In the genomic region with DNA sequence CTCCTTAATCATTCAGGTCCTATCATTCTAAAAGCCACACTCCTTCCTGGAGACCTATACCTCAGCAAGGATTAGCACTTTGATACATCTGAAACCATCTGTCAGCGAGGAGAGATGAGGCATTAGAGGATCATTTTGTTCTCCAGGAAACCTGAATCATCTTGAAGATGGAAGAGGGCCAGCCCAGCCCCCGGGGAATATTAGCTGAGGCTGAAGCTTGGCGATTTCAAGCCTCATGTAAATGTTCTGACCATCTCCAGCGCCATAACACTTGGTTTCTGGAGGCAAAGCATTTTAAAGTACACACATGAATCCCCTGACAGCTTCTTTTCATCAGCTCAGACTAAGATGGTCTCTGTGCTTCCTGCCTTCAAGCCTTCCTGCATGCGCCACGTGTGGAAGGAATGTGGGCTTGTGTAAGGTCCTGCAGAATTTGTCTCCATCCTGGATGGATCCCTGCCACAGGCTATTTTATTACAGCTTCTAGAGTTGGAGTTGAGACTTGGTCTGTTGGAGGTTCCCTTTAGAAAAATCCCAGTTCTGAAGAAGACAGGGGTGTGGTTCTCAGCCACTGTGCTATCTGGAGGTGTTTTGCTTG, we compare ENCODE assay signal across 8 mouse cellular contexts. TPM values are rescaled to one million over a fixed set of nuclear protein-coding genes. Genes with fewer than 3 reads are reported as not detected.
DNase-seq lines count a peak whose midpoint lies in the region; ATAC-seq and TF ChIP-seq lines count a peak whose summit lies in the region.

No protein-coding gene starts in this region.

- H3K27me3 ChIP-seq in neural tube, embryonic 13.5 days, result no peaks in the 10 kb centered on the region
- H3K27me3 ChIP-seq in heart, postnatal 0 days (ENCODE audit: control insufficient read depth, insufficient read depth, low read length), result no peaks in the 10 kb centered on the region
- H3K27me3 ChIP-seq in forebrain, embryonic 12.5 days, result no peaks in the 10 kb centered on the region; the same call in 1 of the 2 replicates

- no peaks in the 10 kb centered on the region for H3K9me3 ChIP-seq in neural tube, embryonic 13.5 days
- no peaks in the 10 kb centered on the region for H3K9me3 ChIP-seq in heart, postnatal 0 days (replicated peaks; ENCODE audit: control insufficient read depth, low read length)
- H3K9me3 ChIP-seq in forebrain, embryonic 12.5 days, result no peaks in the 10 kb centered on the region

- TF ChIP-seq EP300 in heart, postnatal 0 days (IDR thresholded peaks at IDR 0.05; ENCODE audit: low read depth), result no peak

- no peak overlapping the region for H3K9ac ChIP-seq in neural tube, embryonic 13.5 days
- H3K9ac ChIP-seq in heart, postnatal 0 days (replicated peaks; ENCODE audit: low read depth, low read length), result no peak overlapping the region
- H3K9ac ChIP-seq in forebrain, embryonic 12.5 days, result no peak overlapping the region

- TF ChIP-seq CTCF in heart, postnatal 0 days (IDR thresholded peaks at IDR 0.05; ENCODE audit: low read depth), result peak; percentile 64

- no peak for ATAC-seq in neural tube, embryonic 13.5 days (ENCODE audit: low read depth)
- no peak for ATAC-seq in heart, postnatal 0 days (ENCODE audit: insufficient read depth, low read depth)
- no peak for ATAC-seq in forebrain, embryonic 12.5 days (ENCODE audit: low FRiP score)

- H3K4me1 ChIP-seq in neural tube, embryonic 13.5 days (replicated peaks), result peaks cover 20% of the 10 kb centered on the region
- peaks cover 44% of the 10 kb centered on the region for H3K4me1 ChIP-seq in heart, postnatal 0 days (ENCODE audit: control insufficient read depth, insufficient read depth)
- peaks cover 16% of the 10 kb centered on the region for H3K4me1 ChIP-seq in forebrain, embryonic 12.5 days

- 64% methylated on average over 6 of the region's 6 CpGs for WGBS in neural tube, embryonic 13.5 days
- 47% methylated on average over 6 of the region's 6 CpGs for WGBS in heart, postnatal 0 days
- WGBS in forebrain, embryonic 12.5 days, result 82% methylated on average over 6 of the region's 6 CpGs

- peak overlapping the region; percentile 70; the same call in 1 of the 2 replicates for H3K27ac ChIP-seq in neural tube, embryonic 13.5 days (replicated peaks)
- peak overlapping the region; percentile 55 for H3K27ac ChIP-seq in heart, postnatal 0 days (ENCODE audit: low read depth)
- H3K27ac ChIP-seq in forebrain, embryonic 12.5 days, result no peak overlapping the region

- H3K4me3 ChIP-seq in neural tube, embryonic 13.5 days, result peak overlapping the region; percentile 55; the same call in 1 of the 2 replicates
- H3K4me3 ChIP-seq in heart, postnatal 0 days (ENCODE audit: low read depth, low read length), result no peak overlapping the region
- no peak overlapping the region for H3K4me3 ChIP-seq in forebrain, embryonic 12.5 days (replicated peaks)

- peak overlapping the region; percentile 67 for H3K4me2 ChIP-seq in neural tube, embryonic 13.5 days
- peak overlapping the region; percentile 72 for H3K4me2 ChIP-seq in heart, postnatal 0 days (ENCODE audit: low read depth, low read length)
- H3K4me2 ChIP-seq in forebrain, embryonic 12.5 days, result no peak overlapping the region; the same call in 1 of the 2 replicates

- H3K36me3 ChIP-seq in neural tube, embryonic 13.5 days, result no peaks in the 10 kb centered on the region
- H3K36me3 ChIP-seq in heart, postnatal 0 days (replicated peaks; ENCODE audit: control insufficient read depth, insufficient read depth, low read length), result no peaks in the 10 kb centered on the region
- no peaks in the 10 kb centered on the region; the same call in 1 of the 2 replicates for H3K36me3 ChIP-seq in forebrain, embryonic 12.5 days (replicated peaks)

- DNase-seq in adrenal gland, adult 2 months, result peak; percentile 28
- no peak for DNase-seq in adrenal gland, adult (ENCODE audit: inconsistent age in 2 of 2, low spot score in 1 of 2)
- DNase-seq in neural tube, embryonic 10.5 days (ENCODE audit: extremely low spot score, low spot score), result no peak
- peak; percentile 63 for DNase-seq in heart, postnatal 0 days (ENCODE audit: low spot score)
- peak; percentile 80 for DNase-seq in skeletal muscle tissue, adult 2 months (ENCODE audit: low read depth, low spot score)
- no peak for DNase-seq in thymus, postnatal 36 days

RNA-seq across cellular contexts. Expression of gene Smim20, which starts 1.3 kb away (rescaled TPM):
- 10 to 100 TPM; 50.0 to 68.7 TPM for total RNA-seq in adrenal gland, adult 2 months (2021)
- 53.3 and 66.0 TPM in 2 replicates for polyA plus RNA-seq in adrenal gland, adult 2 months (2012; rRNA removed)
- polyA plus RNA-seq in neural tube, embryonic 13.5 days (2015; fragmentation: Nextera tagmentation; extraction: Ambion mirVana), result 81.1 and 85.5 TPM in 2 replicates
- total RNA-seq in heart, postnatal 0 days (2014; rRNA removed; ENCODE audit: low replicate concordance), result 153 and 163 TPM in 2 replicates
- polyA plus RNA-seq in heart, postnatal 0 days (2015; fragmentation: Nextera tagmentation; extraction: Ambion mirVana), result 218 TPM in 2 replicates
- polyA plus RNA-seq in forebrain, embryonic 12.5 days (2016; fragmentation: Nextera tagmentation; extraction: Ambion mirVana), result 58.2 and 59.1 TPM in 2 replicates

RNA-seq across cellular contexts. Expression of gene Sel1l3, which starts 54.5 kb away (rescaled TPM):
- 1 to 10 TPM in 1 of 2 experiments, under 1 TPM in 1; 0.95 to 2.0 TPM for total RNA-seq in adrenal gland, adult 2 months (2021)
- 0.89 and 0.97 TPM in 2 replicates for polyA plus RNA-seq in adrenal gland, adult 2 months (2012; rRNA removed)
- polyA plus RNA-seq in neural tube, embryonic 13.5 days (2015; fragmentation: Nextera tagmentation; extraction: Ambion mirVana), result 5.8 and 5.9 TPM in 2 replicates
- 0.89 and 1.4 TPM in 2 replicates for total RNA-seq in heart, postnatal 0 days (2014; rRNA removed; ENCODE audit: low replicate concordance)
- 0.14 and 0.37 TPM in 2 replicates for polyA plus RNA-seq in heart, postnatal 0 days (2015; fragmentation: Nextera tagmentation; extraction: Ambion mirVana)
- 9.7 and 10.9 TPM in 2 replicates for polyA plus RNA-seq in forebrain, embryonic 12.5 days (2016; fragmentation: Nextera tagmentation; extraction: Ambion mirVana)

Comparison
In these comparisons a context has a peak if more than half of its experiments do, and no peak if none do; other contexts are left out.
1. DNase-seq: peak in adrenal gland, adult 2 months (single experiment), heart, postnatal 0 days (single experiment) and skeletal muscle tissue, adult 2 months (single experiment); none in adrenal gland, adult (0 of 2), neural tube, embryonic 10.5 days (single experiment) and thymus, postnatal 36 days (0 of 2).